Mouse (Mus musculus): ENCODE results near the gene Dntt.

Dntt gene

DNA sequence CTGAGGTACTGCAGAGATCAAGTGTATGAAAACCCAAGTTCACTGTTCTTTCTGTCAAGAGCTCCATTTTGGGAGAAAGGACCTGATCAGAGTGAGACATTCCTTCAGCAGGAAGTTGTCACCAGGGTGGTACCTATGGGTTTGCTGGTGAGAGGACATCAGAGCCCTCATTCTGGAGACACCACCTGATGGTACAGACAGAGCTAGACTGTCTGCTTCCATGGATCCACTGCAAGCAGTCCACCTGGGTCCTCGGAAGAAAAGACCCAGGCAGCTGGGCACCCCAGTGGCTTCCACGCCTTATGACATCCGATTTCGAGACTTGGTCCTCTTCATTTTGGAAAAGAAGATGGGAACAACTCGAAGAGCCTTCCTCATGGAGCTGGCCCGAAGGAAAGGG, at the start of gene Dntt:
Gene Dntt (plus strand): TSS at position 57 of the 400 bp plus-strand sequence.
- no peak for DNase-seq (ENCODE audit: low spot score in 2 of 2)

DNA sequence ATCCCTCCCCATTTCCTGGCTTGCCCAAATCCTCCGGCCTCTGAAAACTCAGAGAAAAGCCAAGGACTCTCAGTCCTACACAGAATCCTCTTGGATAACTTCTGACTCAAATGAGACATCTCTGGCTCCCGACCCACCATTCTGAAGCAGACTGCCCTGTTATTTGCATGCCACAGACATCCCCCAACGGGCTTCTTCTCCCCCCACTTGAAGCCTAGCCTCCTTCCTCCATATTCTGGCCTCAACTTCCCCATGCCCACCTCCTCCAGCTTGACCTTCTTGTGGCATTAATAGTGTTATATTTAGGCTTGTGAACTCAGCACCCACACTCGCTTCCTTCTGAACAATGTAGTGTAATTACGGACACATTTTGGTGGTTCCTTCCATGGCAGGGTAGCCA, 48.4 kb upstream of the Dntt start:
- DNase-seq (ENCODE audit: low spot score in 2 of 2) = no peak

DNA sequence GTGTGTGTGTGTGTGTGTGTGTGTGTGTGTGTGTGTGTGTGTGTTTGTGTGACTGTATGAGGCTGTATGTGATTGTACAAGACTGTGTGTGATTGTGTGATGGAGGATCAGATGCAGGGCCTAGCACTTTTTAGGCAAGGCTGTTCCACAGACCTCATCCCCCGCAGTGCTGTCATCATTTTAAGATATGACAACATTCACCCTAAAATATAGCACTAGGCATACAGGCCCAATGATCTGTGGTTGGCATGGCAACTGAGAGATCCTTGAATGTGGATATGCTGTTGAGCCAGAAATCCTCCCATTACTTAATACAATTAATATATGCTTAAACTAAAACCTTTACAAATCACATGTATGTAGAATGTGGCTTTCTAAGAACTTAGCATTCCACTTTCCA, 44.5 kb upstream of the Dntt start:
- no peak for DNase-seq (ENCODE audit: low spot score in 2 of 2)

DNA sequence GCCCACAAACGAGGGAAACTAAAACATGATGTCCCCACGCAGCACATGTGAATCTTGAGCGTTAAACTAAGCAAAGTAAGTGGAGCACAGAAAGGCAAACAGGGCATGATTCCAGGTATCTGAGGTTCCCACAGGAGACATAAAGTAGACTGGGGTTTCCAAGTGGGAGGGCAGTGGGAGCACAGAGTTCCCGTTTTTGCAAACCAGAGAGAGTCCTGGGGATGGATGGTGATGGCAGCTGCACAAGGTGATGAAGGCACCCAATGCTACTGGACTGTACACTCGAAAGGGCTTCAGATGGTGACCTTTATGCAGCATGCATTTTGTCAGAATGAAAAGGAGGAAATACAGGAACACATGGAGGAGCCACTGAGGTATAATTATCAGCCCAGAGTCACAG, 40.2 kb upstream of the Dntt start:
- no peak for DNase-seq (ENCODE audit: low spot score in 2 of 2)

- no peak for DNase-seq (ENCODE audit: low spot score in 2 of 2)
Measured at GRCm38 (mm10) chr19:40989961-40990600, 39.0 kb upstream of the Dntt start.

DNA sequence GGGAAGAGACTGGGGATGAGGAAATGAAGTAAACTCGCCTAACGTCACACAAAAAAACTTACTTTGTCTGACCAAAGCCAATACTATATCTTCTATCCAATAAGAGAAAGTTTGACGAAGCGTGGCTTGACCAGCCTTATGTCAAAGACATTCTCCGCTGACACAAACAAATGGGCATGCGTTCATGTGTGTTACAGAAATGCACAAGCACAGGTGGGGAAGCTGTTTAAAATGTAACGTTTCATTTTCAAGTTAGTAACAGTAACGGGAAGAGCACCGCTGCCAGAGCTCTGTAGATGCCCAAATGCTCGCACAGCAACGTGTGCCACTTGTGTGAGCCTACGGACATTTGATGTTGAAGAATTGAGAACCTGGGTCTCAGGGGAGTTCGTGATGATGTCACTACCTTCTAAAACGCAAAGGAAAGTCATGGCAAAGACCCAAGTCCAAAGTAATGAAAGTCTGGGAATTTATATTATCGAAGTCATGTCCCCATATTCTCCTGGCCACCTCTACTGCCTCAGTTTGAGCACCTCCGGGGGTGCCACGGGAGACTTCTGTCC, 38.2 kb upstream of the Dntt start:
- DNase-seq (ENCODE audit: low spot score in 2 of 2) = no peak

DNA sequence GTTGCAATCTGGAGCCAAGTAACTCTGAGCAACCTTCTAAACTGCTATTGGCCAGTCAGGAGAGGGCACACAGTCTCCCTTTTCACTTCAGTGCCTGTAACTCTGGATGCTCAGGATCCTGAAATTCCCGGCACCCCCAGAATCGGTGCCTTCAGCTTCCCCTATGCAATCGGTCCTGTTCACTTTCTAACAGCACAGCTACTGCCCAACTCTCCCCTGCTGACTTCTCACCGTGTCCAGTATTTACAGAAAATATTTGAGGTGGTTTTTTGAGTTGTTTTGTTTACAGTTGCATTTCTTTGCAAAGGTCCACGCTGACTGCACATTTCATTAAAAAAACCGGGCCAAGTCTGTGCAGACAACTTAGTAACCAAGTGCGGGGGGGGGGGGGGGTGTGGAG, 37.4 kb upstream of the Dntt start:
- no peak for DNase-seq (ENCODE audit: low spot score in 2 of 2)

- DNase-seq (ENCODE audit: low spot score in 2 of 2) = no peak
Measured at GRCm38 (mm10) chr19:40992096-40992495, 37.0 kb upstream of the Dntt start.

DNA sequence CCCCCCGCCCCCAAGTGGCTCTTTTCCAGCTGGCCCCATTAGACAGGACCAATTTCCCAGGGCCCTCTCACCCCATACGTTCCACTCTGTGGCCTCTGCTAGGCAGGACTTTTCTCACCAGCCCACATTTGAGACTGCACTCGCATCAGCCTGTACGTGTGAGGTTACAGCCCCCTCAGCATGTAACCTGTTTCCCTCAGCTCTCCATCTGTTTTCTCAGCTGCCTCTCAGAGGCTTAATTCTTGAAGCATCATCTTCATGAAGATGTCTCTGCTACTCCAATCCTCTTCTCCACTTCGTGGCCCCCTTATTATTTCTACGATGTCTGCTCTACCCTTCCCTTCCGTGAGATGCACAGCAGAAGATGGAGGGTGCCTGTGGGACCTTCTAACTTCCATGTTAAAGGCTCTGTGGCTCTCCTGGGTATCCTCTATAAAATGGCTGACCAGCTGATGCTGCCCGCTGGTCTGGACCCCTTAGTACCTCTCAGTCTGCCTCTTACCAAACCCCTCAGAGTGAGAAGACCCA, 36.5 kb upstream of the Dntt start:
- peak in 1 of 2 experiments; percentile 56 for DNase-seq (ENCODE audit: low spot score in 2 of 2)

- DNase-seq (ENCODE audit: low spot score in 2 of 2) = no peak
Measured at GRCm38 (mm10) chr19:40993356-40993755, 35.7 kb upstream of the Dntt start.

GRCm38 (mm10) chr19:40994057-40994585, 35.0 kb upstream of the Dntt start, which contains the start of gene Blnk:
Gene Blnk (minus strand): TSS chr19:40994535.
- peak; percentile 60 to 64 for DNase-seq (ENCODE audit: low spot score in 2 of 2)

DNA sequence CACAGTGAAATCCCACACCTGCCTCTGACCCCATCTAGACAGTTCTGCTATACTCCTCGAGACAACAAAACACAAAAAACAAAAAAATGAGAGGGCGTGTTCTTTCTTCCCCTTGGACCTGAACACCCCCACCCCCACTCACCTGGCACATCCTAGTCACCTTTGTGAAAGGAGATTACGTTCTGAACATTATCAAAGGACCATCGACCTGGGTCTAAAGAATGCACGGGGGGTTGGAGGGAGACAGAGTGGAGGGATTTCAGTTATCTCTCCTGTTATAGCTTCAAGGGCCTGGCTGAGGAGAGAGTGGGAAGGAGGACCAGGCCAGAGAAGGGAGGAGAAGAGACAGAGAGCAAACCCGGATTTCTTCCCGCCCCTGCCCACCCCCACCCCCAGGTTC, 34.2 kb upstream of the Dntt start:
- no peak for DNase-seq (ENCODE audit: low spot score in 2 of 2)

- no peak for DNase-seq (ENCODE audit: low spot score in 2 of 2)
Measured at GRCm38 (mm10) chr19:40995449-40996401, 33.4 kb upstream of the Dntt start.

- DNase-seq (ENCODE audit: low spot score in 2 of 2) = no peak
Measured at GRCm38 (mm10) chr19:40996722-40997121, 32.4 kb upstream of the Dntt start.

GRCm38 (mm10) chr19:40998469-40999170, 30.5 kb upstream of the Dntt start:
- DNase-seq (ENCODE audit: low spot score in 2 of 2) = no peak

DNA sequence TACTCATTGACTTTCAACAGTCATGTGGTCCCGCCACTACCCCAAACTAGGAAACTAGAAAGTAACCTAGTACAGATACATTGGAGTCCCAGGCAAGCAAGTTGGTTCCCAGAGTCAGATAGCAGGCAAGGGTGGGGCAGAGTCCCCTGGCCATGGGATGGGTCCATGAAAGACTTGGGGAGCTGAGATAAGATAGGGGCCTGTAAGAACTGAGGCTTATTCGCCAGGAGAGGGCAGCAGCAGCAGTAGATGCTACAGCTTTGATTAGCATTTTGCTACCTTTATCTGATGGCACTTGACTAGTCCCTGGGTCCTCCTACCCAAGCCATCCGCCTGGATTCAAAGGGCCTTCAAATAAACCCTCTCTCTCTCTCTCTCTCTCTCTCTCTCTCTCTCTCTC, 29.5 kb upstream of the Dntt start:
- no peak for DNase-seq (ENCODE audit: low spot score in 2 of 2)

- no peak for DNase-seq (ENCODE audit: low spot score in 2 of 2)
Measured at GRCm38 (mm10) chr19:41003694-41004315, 25.3 kb upstream of the Dntt start.

GRCm38 (mm10) chr19:41006621-41007020, 22.5 kb upstream of the Dntt start:
- no peak for DNase-seq (ENCODE audit: low spot score in 2 of 2)

- no peak for DNase-seq (ENCODE audit: low spot score in 2 of 2)
Measured at GRCm38 (mm10) chr19:41007326-41007725, 21.7 kb upstream of the Dntt start.

- DNase-seq (ENCODE audit: low spot score in 2 of 2) = no peak
Measured at GRCm38 (mm10) chr19:41007733-41008132, 21.3 kb upstream of the Dntt start.

Data from frontal cortex, postnatal 36 days (tissue).